Mouse (Mus musculus) intestine, embryonic 15.5 days (tissue): Measurements from ENCODE around the gene Akain1. TPM values are rescaled to one million over a fixed set of nuclear protein-coding genes. Genes with fewer than 3 reads are reported as not detected.

ENCODE experiments used
- ATAC-seq: fragments of 200-750 bp; cut with Nextera tagmentation; 2 replicates; pipeline ENCODE4 v1.8.0; 2017; ENCODE audit warnings: moderate TSS enrichment, moderate library complexity
- H3K27ac ChIP-seq: fragments of 300-500 bp; sonication (generic); 2 replicates; pipeline ENCODE4 v1.5.1; 2015; ENCODE audit warnings: mild to moderate bottlenecking, inconsistent platforms
- H3K27me3 ChIP-seq: fragments of 300-500 bp; sonication (generic); replicated peaks from 2 replicates; pipeline ENCODE4 v1.6.1; 2015; ENCODE audit warnings: inconsistent platforms
- H3K36me3 ChIP-seq: fragments of 300-500 bp; sonication (generic); 2 replicates; pipeline ENCODE4 v1.6.1; 2015; ENCODE audit warnings: inconsistent platforms
- H3K4me1 ChIP-seq: fragments of 300-500 bp; sonication (generic); replicated peaks from 2 replicates; pipeline ENCODE4 v1.6.1; 2015; ENCODE audit warnings: inconsistent platforms
- H3K4me2 ChIP-seq: fragments of 300-500 bp; sonication (generic); replicated peaks from 2 replicates; pipeline ENCODE4 v1.6.1; 2015; ENCODE audit warnings: mild to moderate bottlenecking, inconsistent platforms
- H3K4me3 ChIP-seq: fragments of 300-500 bp; sonication (generic); replicated peaks from 2 replicates; pipeline ENCODE4 v1.5.1; 2015; ENCODE audit warnings: inconsistent platforms
- H3K9ac ChIP-seq: fragments of 300-500 bp; sonication (generic); 2 replicates; pipeline ENCODE4 v1.6.1; 2015; ENCODE audit warnings: inconsistent platforms
- H3K9me3 ChIP-seq: fragments of 300-500 bp; sonication (generic); 2 replicates; pipeline ENCODE4 v1.6.1; 2016; ENCODE audit warnings: inconsistent platforms
- WGBS: fragments of 180-500 bp; shearing (Covaris S2); methylation state at CpG from one replicate; pipeline ENCODE4 v1.1.7; 2015; 5-methylcytosine and 5-hydroxymethylcytosine counted together
- polyA plus RNA-seq: library from polyadenylated mRNA; unstranded; fragments of >200 nt; fragmentation: Nextera tagmentation; extraction: Ambion mirVana; gene quantifications from 2 replicates; pipeline ENCODE4 v1.2.1, GENCODE M21; 2015

Gene Akain1
- 0.09 TPM in 1 of 2 replicates, not detected in the other for polyA plus RNA-seq

DNA sequence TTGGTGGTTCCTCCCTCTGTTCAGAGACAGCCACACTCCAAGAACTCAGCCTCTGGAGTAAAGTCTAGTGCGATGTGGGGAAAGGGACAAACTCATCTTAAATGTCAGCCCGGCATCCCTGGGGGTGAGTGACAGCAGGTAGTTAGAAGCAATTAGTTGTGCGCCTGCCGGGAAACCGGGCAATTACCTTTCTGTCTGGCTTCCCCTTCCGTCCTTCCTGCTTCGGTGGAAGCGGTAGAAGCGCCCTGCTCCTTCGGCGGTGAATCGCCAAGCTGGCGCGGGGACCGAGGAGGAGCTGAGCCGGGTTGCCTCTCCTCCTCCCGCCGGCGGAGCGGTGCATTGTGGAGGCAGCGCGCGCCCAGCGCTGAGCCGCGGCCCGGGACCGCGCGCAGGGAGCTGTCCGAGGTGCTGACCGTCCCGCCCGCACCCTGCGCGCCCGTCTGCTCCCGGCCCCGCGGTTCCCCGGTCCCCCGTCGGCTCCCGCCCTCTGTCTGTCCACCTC is at the start of gene Akain1:
Akain1 (plus strand) TSS at position 337 of the 502 bp plus-strand sequence.
- peak within 1 kb of the TSS; percentile 32 for H3K4me3 ChIP-seq
- peak within 1 kb of the TSS; percentile 71 for H3K4me2 ChIP-seq
- H3K4me1 ChIP-seq: peaks cover 6% of the 10 kb centered on the region; the same call in 1 of the 2 replicates
- WGBS: 1% methylated on average over 33 of the region's 44 CpGs
- H3K9ac ChIP-seq: no peak within 1 kb of the TSS
- H3K36me3 ChIP-seq: no peaks in the 10 kb centered on the region
- ATAC-seq: peak; percentile 98
- H3K9me3 ChIP-seq: no peaks in the 10 kb centered on the region
- no peak within 1 kb of the TSS for H3K27ac ChIP-seq
- peaks cover 25% of the 10 kb centered on the region for H3K27me3 ChIP-seq

DNA sequence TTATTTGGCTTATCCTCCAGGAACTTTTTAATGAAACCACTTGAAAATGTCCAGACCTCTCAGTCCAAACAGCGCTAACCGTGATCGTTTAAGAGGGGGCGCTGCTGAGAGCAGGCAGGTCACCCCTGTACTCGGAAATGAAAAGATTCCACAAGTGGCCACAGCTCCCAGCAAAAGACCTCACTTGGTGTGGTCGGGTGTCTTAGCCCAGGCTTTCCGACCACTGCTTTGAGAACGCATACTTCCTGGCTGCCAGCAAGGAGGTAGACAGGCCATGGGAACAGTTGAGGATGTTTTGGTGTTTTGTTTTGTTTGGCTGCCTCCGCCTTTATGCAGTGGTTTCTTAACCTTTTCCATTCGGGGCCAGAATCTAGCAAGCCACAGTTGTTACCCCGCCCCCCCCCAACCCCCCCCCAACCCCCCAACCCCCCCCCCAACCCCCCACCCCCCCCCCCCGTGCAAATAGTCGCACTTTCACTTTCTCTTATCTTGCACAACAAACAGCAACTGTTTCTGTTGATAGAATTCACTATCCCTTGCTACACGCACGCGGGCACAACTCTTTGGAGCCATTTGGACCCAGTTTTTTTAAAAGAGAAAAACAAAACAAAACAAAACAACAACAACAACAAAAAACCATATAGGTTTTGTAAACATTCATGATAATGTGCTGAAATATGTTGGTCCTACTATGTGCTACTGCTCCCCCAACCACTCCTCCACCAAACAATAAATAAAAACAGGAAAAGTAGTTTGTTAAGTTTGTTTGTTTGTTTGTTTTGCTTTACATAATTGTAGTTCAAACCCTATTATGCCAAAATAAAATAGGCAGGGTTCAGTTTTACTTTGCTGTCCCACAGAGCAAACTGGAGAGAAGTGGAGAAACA is 42.7 kb upstream of the Akain1 start:
- no peak overlapping the region for H3K27ac ChIP-seq
- H3K4me3 ChIP-seq: no peak overlapping the region
- H3K27me3 ChIP-seq: no peaks in the 10 kb centered on the region
- H3K9ac ChIP-seq: no peak overlapping the region
- H3K36me3 ChIP-seq: no peaks in the 10 kb centered on the region
- WGBS: 40% methylated on average over 16 of the region's 16 CpGs
- 0 out of 2 replicates have a peak, but pooled peaks have one; percentile 23 for ATAC-seq
- H3K9me3 ChIP-seq: no peaks in the 10 kb centered on the region
- peak overlapping the region; percentile 31; the same call in 1 of the 2 replicates for H3K4me2 ChIP-seq
- no peaks in the 10 kb centered on the region for H3K4me1 ChIP-seq

DNA sequence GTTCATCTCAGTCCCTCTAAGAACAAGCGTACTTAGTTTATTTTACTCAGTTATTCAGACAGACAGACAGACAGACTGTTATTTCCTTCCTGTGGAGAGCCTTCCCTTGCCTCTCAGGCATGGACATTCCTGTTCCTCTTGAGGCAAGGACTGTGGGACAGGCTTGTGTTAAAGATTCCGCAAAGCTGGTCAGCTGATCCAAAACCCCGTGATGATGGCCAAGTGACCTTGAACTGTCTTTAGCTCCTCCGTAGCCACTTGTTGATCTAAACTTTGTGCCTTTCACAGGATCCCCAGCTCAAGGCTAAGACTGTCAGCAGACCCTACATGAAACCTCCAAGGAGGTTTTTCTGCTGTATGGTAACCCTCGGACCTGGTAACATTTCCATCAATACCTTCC is 42.0 kb upstream of the Akain1 start:
- Histone ChIP-seq H3K36me3 (no peaks in the 10 kb centered on the region), H3K27me3 (no peaks in the 10 kb centered on the region), H3K27ac (no peak overlapping the region), H3K4me3 (no peak overlapping the region), H3K4me2 (no peak overlapping the region), H3K9me3 (no peaks in the 10 kb centered on the region), H3K9ac (no peak overlapping the region), H3K4me1 (no peaks in the 10 kb centered on the region)
- 56% methylated on average over 5 of the region's 5 CpGs for WGBS
- ATAC-seq: no peak

DNA sequence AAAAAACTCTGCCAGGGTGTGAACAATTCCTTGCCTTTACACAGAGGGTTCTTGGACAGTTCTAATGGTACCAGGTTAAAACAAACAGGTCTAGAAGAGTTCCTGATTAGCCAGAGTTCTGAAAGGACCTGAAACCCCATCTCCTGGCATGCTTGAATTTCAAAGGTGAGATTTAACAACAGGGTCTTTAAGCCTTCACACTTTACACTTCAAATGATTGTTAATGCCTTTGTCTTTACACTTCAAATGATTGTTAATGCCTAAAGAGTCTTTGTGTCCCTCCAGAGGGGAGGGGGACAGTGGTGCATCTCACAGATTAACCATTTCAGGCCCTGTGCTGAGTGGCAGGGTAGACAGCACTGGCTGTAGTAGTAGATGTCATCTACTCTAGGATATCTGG is 41.0 kb upstream of the Akain1 start:
- Histone ChIP-seq H3K4me2 (no peak overlapping the region), H3K4me3 (no peak overlapping the region), H3K4me1 (no peaks in the 10 kb centered on the region), H3K27me3 (no peaks in the 10 kb centered on the region), H3K36me3 (no peaks in the 10 kb centered on the region), H3K9me3 (no peaks in the 10 kb centered on the region), H3K27ac (no peak overlapping the region), H3K9ac (no peak overlapping the region)
- ATAC-seq: no peak

DNA sequence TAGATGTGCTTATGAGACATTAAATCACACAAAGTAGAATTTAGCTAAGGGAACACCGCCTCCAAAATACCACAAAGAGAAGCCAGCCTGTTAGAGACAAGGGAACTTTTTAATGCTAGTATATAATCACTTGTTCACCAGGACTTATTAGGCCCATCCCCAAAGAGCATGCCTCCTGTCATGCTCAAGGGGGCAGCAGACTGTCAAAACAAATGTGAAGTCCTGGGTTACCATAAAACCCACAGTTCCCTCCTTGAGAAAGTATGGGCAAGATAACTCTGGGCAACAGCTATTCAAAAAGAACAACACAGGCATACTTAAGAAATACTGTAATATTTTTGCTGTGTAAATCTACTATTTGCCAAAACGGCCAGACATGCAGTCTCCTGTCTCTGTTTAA is 38.0 kb upstream of the Akain1 start:
- ATAC-seq: no peak
- H3K4me3 ChIP-seq: no peak overlapping the region
- WGBS: 72% methylated on average over 2 of the region's 2 CpGs
- no peaks in the 10 kb centered on the region for H3K9me3 ChIP-seq
- H3K27me3 ChIP-seq: no peaks in the 10 kb centered on the region
- H3K36me3 ChIP-seq: no peaks in the 10 kb centered on the region
- H3K4me1 ChIP-seq: no peaks in the 10 kb centered on the region
- no peak overlapping the region for H3K9ac ChIP-seq
- H3K4me2 ChIP-seq: no peak overlapping the region
- H3K27ac ChIP-seq: no peak overlapping the region

DNA sequence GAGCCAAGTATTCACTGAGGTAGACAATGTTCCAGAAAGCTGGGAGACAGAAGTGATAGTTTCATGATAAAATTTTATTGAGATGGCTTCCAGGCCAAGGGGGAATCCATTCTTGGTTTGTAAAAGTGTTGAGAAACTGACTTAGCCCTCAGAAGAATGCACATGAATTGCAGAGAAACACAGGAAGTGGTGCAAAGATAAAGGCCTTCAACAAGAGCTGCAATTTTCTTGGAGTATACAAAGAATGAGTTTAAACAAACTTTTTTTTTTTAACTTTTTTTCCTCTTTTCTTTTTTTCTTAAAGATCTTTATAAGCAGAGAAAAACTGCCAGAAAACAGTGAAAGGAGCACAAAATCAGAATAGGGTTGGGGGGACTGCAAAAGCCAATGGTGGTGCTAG is 23.0 kb upstream of the Akain1 start:
- peak overlapping the region; percentile 91; the same call in 1 of the 2 replicates for H3K9ac ChIP-seq
- no peaks in the 10 kb centered on the region for H3K36me3 ChIP-seq
- no peaks in the 10 kb centered on the region for H3K4me1 ChIP-seq
- no peak overlapping the region for H3K27ac ChIP-seq
- H3K4me2 ChIP-seq: peak overlapping the region; percentile 62
- no peak for ATAC-seq
- no peaks in the 10 kb centered on the region for H3K9me3 ChIP-seq
- H3K27me3 ChIP-seq: no peaks in the 10 kb centered on the region
- peak overlapping the region; percentile 76 for H3K4me3 ChIP-seq

DNA sequence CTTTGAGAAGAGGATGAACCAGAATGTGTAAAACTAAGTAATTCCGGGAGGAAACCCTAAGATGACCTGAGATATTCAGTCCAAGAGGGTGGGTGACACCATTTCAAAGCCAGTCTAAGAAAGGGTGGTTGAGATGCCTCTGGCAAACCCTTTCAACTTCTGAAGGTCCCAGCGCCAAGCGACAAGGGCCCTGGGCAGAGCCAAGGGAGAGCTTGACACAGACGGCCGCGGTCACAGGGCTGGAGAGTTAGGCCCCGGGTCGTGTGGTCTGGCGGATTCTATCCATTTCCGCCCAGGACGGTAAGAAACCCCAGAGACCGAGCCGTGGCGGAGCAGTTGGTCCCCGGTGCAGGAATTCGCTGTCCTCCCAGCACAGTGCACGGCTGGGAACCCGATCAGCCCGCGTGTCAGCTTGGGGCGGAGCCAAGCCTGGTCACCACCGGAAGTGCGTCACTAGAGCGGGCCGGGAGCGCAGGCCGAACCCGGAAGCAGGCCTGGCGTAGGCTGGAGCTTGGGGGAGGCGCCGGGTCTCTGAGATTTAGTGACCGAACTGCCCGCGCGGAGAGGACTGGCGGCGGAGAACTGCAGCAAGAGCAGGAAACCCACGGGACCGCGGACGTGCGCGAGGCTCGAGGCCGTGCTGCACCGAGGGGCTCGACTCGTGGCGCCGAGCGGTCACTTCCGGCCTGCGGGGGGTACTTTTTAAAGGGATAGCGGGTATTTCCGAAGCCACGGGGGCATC is 22.0 kb upstream of the Akain1 start:
- Histone ChIP-seq H3K4me1 (no peaks in the 10 kb centered on the region), H3K36me3 (no peaks in the 10 kb centered on the region), H3K4me2 (peak overlapping the region; percentile 62), H3K9me3 (no peaks in the 10 kb centered on the region), H3K4me3 (peak overlapping the region; percentile 76), H3K27ac (peak overlapping the region; percentile 99), H3K27me3 (no peaks in the 10 kb centered on the region), H3K9ac (peak overlapping the region; percentile 91)
- under 1% methylated on average over 56 of the region's 56 CpGs for WGBS
- ATAC-seq: peak; percentile 100

DNA sequence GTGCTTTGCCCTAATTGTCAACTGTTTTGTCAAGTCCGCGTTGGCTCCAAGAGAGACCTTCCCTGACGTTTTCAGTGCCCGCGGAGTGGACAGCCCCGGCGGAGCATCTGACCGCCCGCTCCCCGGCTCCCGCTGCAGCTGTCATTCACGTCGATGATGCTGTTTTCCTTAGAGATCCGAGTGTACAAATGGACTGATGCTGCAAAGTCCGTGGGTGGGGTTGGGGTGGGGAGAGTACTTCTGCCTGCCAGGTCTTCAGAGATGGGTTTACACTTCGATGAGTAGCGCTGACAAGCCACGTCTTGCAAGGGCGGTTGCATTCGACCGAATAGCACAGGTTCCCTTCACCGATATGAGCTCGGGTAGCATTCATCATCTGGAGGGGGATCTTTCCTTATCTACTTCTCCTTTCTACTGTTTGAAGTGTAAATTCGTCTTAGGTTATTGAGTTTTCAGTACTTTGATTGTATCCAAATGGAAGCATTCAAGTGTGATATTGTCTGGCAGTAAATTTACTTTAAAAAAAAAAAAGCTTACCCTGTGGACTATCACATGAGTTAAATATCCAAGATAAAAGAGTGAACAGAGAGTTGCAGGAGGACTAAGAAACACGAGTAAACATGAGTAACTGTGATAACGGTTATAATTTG is 21.3 kb upstream of the Akain1 start:
- Histone ChIP-seq H3K27ac (peak overlapping the region; percentile 99), H3K36me3 (no peaks in the 10 kb centered on the region), H3K9ac (peak overlapping the region; percentile 91), H3K9me3 (no peaks in the 10 kb centered on the region), H3K4me1 (no peaks in the 10 kb centered on the region), H3K27me3 (no peaks in the 10 kb centered on the region), H3K4me3 (peak overlapping the region; percentile 76), H3K4me2 (peak overlapping the region; percentile 62)
- peak; percentile 76 for ATAC-seq
- 3% methylated on average over 26 of the region's 26 CpGs for WGBS

DNA sequence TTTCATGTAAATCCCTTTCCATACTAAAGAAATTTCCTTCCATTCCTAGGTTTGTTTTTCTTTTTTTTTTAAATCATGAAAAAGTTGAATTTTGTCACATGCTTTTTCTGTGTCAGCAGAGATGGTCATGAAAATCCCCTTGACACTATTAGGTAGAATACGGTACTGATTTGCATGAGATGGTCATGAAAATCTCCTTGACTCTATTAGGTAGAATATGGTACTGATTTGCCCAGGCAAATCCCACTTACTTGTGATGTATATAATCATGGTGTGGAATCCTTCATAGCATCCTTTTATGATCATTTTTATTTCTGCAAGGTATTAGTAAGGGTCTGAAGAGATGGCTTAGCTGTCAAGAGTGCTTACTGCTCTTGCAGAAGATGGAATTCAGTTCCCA is 17.5 kb upstream of the Akain1 start:
- Histone ChIP-seq H3K27ac (no peak overlapping the region), H3K9ac (no peak overlapping the region), H3K4me1 (no peaks in the 10 kb centered on the region), H3K27me3 (no peaks in the 10 kb centered on the region), H3K4me2 (no peak overlapping the region), H3K36me3 (no peaks in the 10 kb centered on the region), H3K4me3 (no peak overlapping the region), H3K9me3 (no peaks in the 10 kb centered on the region)
- 17% methylated on average over 1 of the region's 1 CpGs for WGBS
- no peak for ATAC-seq

DNA sequence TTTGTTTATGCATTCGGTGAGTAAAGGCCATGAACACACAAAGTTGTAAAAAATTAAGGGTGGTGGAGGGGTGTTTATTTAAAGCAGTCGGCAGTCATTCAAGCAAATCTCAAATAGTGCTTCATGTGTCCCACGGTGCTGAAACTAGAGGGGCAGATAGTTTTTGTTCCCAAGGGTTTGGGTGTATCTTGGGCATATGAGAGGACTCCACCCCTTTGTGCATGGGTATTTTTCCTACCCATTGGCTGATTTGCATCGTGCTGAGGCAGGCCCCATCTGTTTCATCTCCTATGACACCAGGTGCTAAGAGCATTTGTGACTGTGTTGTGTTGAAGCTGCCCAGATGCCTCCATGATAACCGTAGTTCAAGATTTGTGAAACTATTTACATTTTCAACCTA is 1.3 kb upstream of the Akain1 start:
- no peaks in the 10 kb centered on the region for H3K36me3 ChIP-seq
- peaks cover 25% of the 10 kb centered on the region for H3K27me3 ChIP-seq
- no peak overlapping the region for H3K4me3 ChIP-seq
- H3K4me1 ChIP-seq: peaks cover 6% of the 10 kb centered on the region; the same call in 1 of the 2 replicates
- ATAC-seq: no peak
- no peak overlapping the region for H3K9ac ChIP-seq
- no peaks in the 10 kb centered on the region for H3K9me3 ChIP-seq
- H3K4me2 ChIP-seq: no peak overlapping the region
- WGBS: 64% methylated on average over 5 of the region's 5 CpGs
- no peak overlapping the region for H3K27ac ChIP-seq

DNA sequence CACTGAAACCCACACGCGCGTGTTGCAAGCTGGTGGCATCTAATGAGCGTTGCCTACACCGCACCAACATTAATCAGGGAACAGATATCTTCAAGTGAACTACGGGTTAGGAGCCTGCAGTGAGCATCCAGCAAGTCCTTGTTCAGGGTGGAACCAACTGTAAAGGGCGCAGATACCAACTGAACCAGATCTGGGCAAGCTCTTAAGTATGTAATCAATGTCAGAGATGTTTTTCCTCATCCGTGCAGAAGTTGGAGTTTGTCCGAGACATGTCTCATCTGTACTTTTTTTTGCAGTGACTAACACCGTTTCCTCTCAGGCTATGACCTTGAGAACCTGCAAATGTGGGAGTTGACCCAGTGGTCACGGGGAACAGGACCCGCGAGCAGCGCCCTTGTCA is 640 bp upstream of the Akain1 start:
- Histone ChIP-seq H3K4me1 (peaks cover 6% of the 10 kb centered on the region; the same call in 1 of the 2 replicates), H3K9ac (no peak overlapping the region), H3K4me2 (peak overlapping the region; percentile 71), H3K36me3 (no peaks in the 10 kb centered on the region), H3K9me3 (no peaks in the 10 kb centered on the region), H3K4me3 (0 out of 2 replicates have a peak overlapping the region, but pooled peaks have one; percentile 32), H3K27ac (no peak overlapping the region), H3K27me3 (peaks cover 25% of the 10 kb centered on the region)
- ATAC-seq: no peak
- WGBS: 33% methylated on average over 14 of the region's 14 CpGs
